Mouse (Mus musculus) brain, embryonic 14.5 days (tissue): ENCODE data around the gene Actl9.

ENCODE experiments used
- CTCF ChIP-seq: fragments of 200-500 bp; IDR thresholded peaks from 2 replicates; pipeline ENCODE4 v1.5.1; 2012; ENCODE audit warnings: inconsistent platforms, mild to moderate bottlenecking, moderate library complexity, borderline replicate concordance; ENCODE audit not compliant: insufficient read depth, insufficient read length; ENCODE audit errors: extremely low read depth
- POLR2A ChIP-seq: fragments of 200-500 bp; IDR thresholded peaks from 2 replicates; pipeline ENCODE4 v1.6.1; 2012; ENCODE audit warnings: mild to moderate bottlenecking, inconsistent platforms, borderline replicate concordance; ENCODE audit not compliant: poor library complexity, insufficient read depth, insufficient read length, severe bottlenecking; ENCODE audit errors: extremely low read depth

DNA sequence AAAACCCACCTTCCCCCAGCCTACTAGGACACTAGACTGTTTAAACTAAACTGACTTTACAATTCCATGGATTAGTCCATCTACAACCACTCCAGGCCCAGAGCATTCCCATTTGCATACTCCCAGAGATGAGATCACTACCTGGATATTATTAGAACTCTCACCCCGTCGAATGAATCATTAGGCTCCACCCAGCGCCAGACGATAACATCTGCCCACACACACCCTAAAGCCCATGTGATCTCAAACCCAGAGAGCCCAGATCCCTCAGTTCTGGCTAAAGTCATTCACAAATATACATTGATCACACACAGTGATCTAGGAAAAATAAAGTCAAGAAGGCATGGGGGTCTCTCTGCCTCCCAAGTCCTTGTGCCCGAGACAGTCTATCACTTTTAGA lies 7.2 kb downstream of the Actl9 start:
- TF ChIP-seq CTCF (no peak), POLR2A (no peak)
